Mouse (Mus musculus) myocyte (in vitro differentiated cells): ENCODE measurements around the gene Yars. TPM values are rescaled to one million over a fixed set of nuclear protein-coding genes. Genes with fewer than 3 reads are reported as not detected.
A peak's percentile ranks its signal among the peaks of the same experiment; 100 is the strongest.

Source experiments
- H3K27me3 ChIP-seq: one replicate; pipeline ENCODE4 v1.6.1; 2011; ENCODE audit not compliant: control insufficient read depth, insufficient read depth, insufficient read length
- H3K36me3 ChIP-seq: one replicate; pipeline ENCODE4 v1.6.1; 2011; ENCODE audit not compliant: control insufficient read depth, insufficient read depth
- H3K4me2 ChIP-seq: one replicate; pipeline ENCODE4 v1.6.1; 2011; ENCODE audit warnings: low read depth, control low read depth
- H3K4me3 ChIP-seq: one replicate; pipeline ENCODE4 v1.5.1; 2011; ENCODE audit warnings: mild to moderate bottlenecking, control low read depth, moderate library complexity
- H3K79me2 ChIP-seq: one replicate; pipeline ENCODE4 v1.6.1; 2011; ENCODE audit not compliant: control insufficient read depth, insufficient read depth
- H3ac ChIP-seq: one replicate; pipeline ENCODE4 v1.6.1; 2011; ENCODE audit not compliant: control insufficient read depth, insufficient read length
- CEBPB ChIP-seq: IDR thresholded peaks from 2 replicates; pipeline ENCODE4 v1.6.1; 2011; ENCODE audit warnings: mild to moderate bottlenecking, moderate library complexity; ENCODE audit not compliant: poor library complexity, insufficient read depth, severe bottlenecking
- E2F4 ChIP-seq: IDR thresholded peaks from one replicate; pipeline ENCODE4 v1.6.1; 2011; ENCODE audit warnings: mild to moderate bottlenecking, control low read depth, moderate library complexity; ENCODE audit not compliant: insufficient read depth
- MAX ChIP-seq: IDR thresholded peaks from one replicate; pipeline ENCODE4 v1.6.1; 2011; ENCODE audit warnings: low read depth, mild to moderate bottlenecking, control low read depth
- MYOD1 ChIP-seq, 3 experiments: IDR thresholded peaks; one replicate each; pipeline ENCODE4 v1.6.1; 2011; ENCODE audit warnings: control low read depth in 2 of 3, low read depth in 2 of 3, mild to moderate bottlenecking in 2 of 3, moderate library complexity in 1 of 3; ENCODE audit not compliant: insufficient read length in 2 of 3, control insufficient read depth in 1 of 3
- MYOG ChIP-seq, 3 experiments: IDR thresholded peaks; one replicate each; pipeline ENCODE4 v1.6.1; 2011; ENCODE audit warnings: control low read depth in 2 of 3, low read depth in 2 of 3, mild to moderate bottlenecking in 2 of 3; ENCODE audit not compliant: insufficient read length in 2 of 3, control insufficient read depth in 1 of 3, insufficient read depth in 1 of 3
- POLR2A ChIP-seq: IDR thresholded peaks from one replicate; pipeline ENCODE4 v1.6.1; 2011; ENCODE audit warnings: low read depth, mild to moderate bottlenecking, control low read depth, moderate library complexity; ENCODE audit not compliant: insufficient read length
- POLR2AphosphoS2 ChIP-seq: IDR thresholded peaks from one replicate; pipeline ENCODE4 v1.6.1; 2011; ENCODE audit warnings: low read depth, control low read depth; ENCODE audit not compliant: insufficient read length
- REST ChIP-seq: IDR thresholded peaks from one replicate; pipeline ENCODE4 v1.6.1; 2011; ENCODE audit warnings: mild to moderate bottlenecking, control low read depth, moderate library complexity; ENCODE audit not compliant: insufficient read depth, insufficient read length
- SRF ChIP-seq: IDR thresholded peaks from one replicate; pipeline ENCODE4 v1.6.1; 2011; ENCODE audit warnings: low read depth; ENCODE audit not compliant: control insufficient read depth, insufficient read length
- TCF12 ChIP-seq: IDR thresholded peaks from one replicate; pipeline ENCODE4 v1.6.1; 2011; ENCODE audit warnings: mild to moderate bottlenecking, control low read depth; ENCODE audit not compliant: poor library complexity, insufficient read depth, severe bottlenecking
- TCF3 ChIP-seq: IDR thresholded peaks from one replicate; pipeline ENCODE4 v1.6.1; 2011; ENCODE audit warnings: low read depth, control low read depth; ENCODE audit not compliant: insufficient read length
- USF1 ChIP-seq: IDR thresholded peaks from one replicate; pipeline ENCODE4 v1.6.1; 2011; ENCODE audit warnings: low read depth, mild to moderate bottlenecking, control low read depth, moderate library complexity
- polyA plus RNA-seq: library from polyadenylated mRNA; unstranded; fragments of >200 nt; fragmentation: generic; extraction: Trizol; gene quantifications from one replicate; pipeline ENCODE4 v1.2.1, GENCODE M21; 2012; ENCODE audit warnings: missing spikeins

The Yars gene
- polyA plus RNA-seq, 1 experiment: 183 TPM

- no peak for TF ChIP-seq MAX
- TF ChIP-seq TCF12: no peak
- TF ChIP-seq E2F4: no peak
- no peak for TF ChIP-seq MYOG (IDR thresholded peaks at IDR 0.05; ENCODE audit: control insufficient read depth in 1 of 3, insufficient read depth in 1 of 3, insufficient read length in 2 of 3, low read depth in 2 of 3)
- TF ChIP-seq TCF3: no peak
- TF ChIP-seq POLR2AphosphoS2: no peak
- TF ChIP-seq REST: no peak
Measured at GRCm38 (mm10) chr4:129143509-129143908, 46.1 kb upstream of the Yars start.

GRCm38 (mm10) chr4:129144401-129145367 is 44.9 kb upstream of the Yars start:
- no peak overlapping the region for H3ac ChIP-seq
- peaks cover 5% of the 10 kb centered on the region for H3K36me3 ChIP-seq
- TF ChIP-seq POLR2A (no peak), TCF3 (no peak), CEBPB (no peak), REST (no peak), E2F4 (no peak), MAX (no peak), POLR2AphosphoS2 (no peak), TCF12 (peak; percentile 7), USF1 (no peak), SRF (no peak), MYOG (IDR thresholded peaks at IDR 0.05; ENCODE audit: control insufficient read depth in 1 of 3, insufficient read depth in 1 of 3, insufficient read length in 2 of 3, low read depth in 2 of 3) (peak in 1 of 3 experiments; percentile 58), MYOD1 (IDR thresholded peaks at IDR 0.05; ENCODE audit: control insufficient read depth in 1 of 3, insufficient read length in 2 of 3, low read depth in 2 of 3) (peak in 1 of 3 experiments; percentile 40)
- no peak overlapping the region for H3K4me2 ChIP-seq
- no peaks in the 10 kb centered on the region for H3K79me2 ChIP-seq
- no peak overlapping the region for H3K4me3 ChIP-seq
- H3K27me3 ChIP-seq: no peaks in the 10 kb centered on the region

More at GRCm38 (mm10) chr4:129143509-129143908, 46.1 kb upstream of the Yars start:
- H3K27me3 ChIP-seq: no peaks in the 10 kb centered on the region
- peaks cover 5% of the 10 kb centered on the region for H3K36me3 ChIP-seq
- no peak overlapping the region for H3ac ChIP-seq
- H3K4me2 ChIP-seq: no peak overlapping the region
- H3K79me2 ChIP-seq: no peaks in the 10 kb centered on the region
- no peak overlapping the region for H3K4me3 ChIP-seq

- Histone ChIP-seq H3K27me3 (no peaks in the 10 kb centered on the region), H3ac (no peak overlapping the region), H3K4me2 (peak overlapping the region; percentile 27), H3K36me3 (peaks cover 5% of the 10 kb centered on the region), H3K4me3 (no peak overlapping the region), H3K79me2 (no peaks in the 10 kb centered on the region)
- TF ChIP-seq MYOD1 (IDR thresholded peaks at IDR 0.05; ENCODE audit: control insufficient read depth in 1 of 3, insufficient read length in 2 of 3, low read depth in 2 of 3) (no peak), MYOG (IDR thresholded peaks at IDR 0.05; ENCODE audit: control insufficient read depth in 1 of 3, insufficient read depth in 1 of 3, insufficient read length in 2 of 3, low read depth in 2 of 3) (no peak), REST (no peak), POLR2AphosphoS2 (no peak), TCF3 (no peak), E2F4 (no peak), SRF (no peak), CEBPB (no peak), USF1 (no peak), MAX (no peak), POLR2A (no peak), TCF12 (no peak)
Measured at GRCm38 (mm10) chr4:129145411-129145810, 44.1 kb upstream of the Yars start.

GRCm38 (mm10) chr4:129145943-129146342 is 43.6 kb upstream of the Yars start:
- Histone ChIP-seq H3K4me2 (peak overlapping the region; percentile 27), H3K4me3 (no peak overlapping the region), H3K36me3 (peaks cover 5% of the 10 kb centered on the region), H3ac (no peak overlapping the region), H3K79me2 (no peaks in the 10 kb centered on the region), H3K27me3 (no peaks in the 10 kb centered on the region)
- no peak for TF ChIP-seq POLR2AphosphoS2
- TF ChIP-seq MAX: no peak
- TF ChIP-seq CEBPB: no peak
- peak; percentile 70 to 80 (median 74) for TF ChIP-seq MYOD1 (IDR thresholded peaks at IDR 0.05; ENCODE audit: control insufficient read depth in 1 of 3, insufficient read length in 2 of 3, low read depth in 2 of 3)
- peak; percentile 19 for TF ChIP-seq TCF3
- TF ChIP-seq REST: no peak
- TF ChIP-seq MYOG (IDR thresholded peaks at IDR 0.05; ENCODE audit: control insufficient read depth in 1 of 3, insufficient read depth in 1 of 3, insufficient read length in 2 of 3, low read depth in 2 of 3): peak in 2 of 3 experiments; percentile 64 to 92
- TF ChIP-seq POLR2A: no peak
- TF ChIP-seq E2F4: no peak
- peak; percentile 97 for TF ChIP-seq TCF12
- no peak for TF ChIP-seq SRF
- TF ChIP-seq USF1: no peak
